Mouse (Mus musculus) CH12.LX (cell line): ENCODE results near the gene Tgfa. TPM values are rescaled to one million over a fixed set of nuclear protein-coding genes. Genes with fewer than 3 reads are reported as not detected.

Experiments used
- DNase-seq: peaks from one replicate; pipeline ENCODE4 v3.0.0-alpha.2; 2013; ENCODE audit errors: extremely low read depth
- H3K27ac ChIP-seq: 2 replicates; pipeline ENCODE4 v1.5.1; 2012; ENCODE audit warnings: low read depth, mild to moderate bottlenecking, control low read depth, moderate library complexity; ENCODE audit not compliant: insufficient read depth
- H3K27me3 ChIP-seq: replicated peaks from 2 replicates; pipeline ENCODE3; 2012; ENCODE audit warnings: inconsistent platforms
- H3K36me3 ChIP-seq, 2 experiments: replicated peaks in 1 of 2; 2 replicates each; pipeline versions ENCODE3 to v1.6.1; 2012; ENCODE audit warnings: inconsistent platforms in 1 of 2, low read length in 1 of 2, mild to moderate bottlenecking in 1 of 2, mixed read lengths in 1 of 2, moderate library complexity in 1 of 2; ENCODE audit not compliant: control insufficient read depth in 1 of 2, insufficient read depth in 1 of 2
- H3K4me1 ChIP-seq, 2 experiments: 2 replicates each; pipeline ENCODE4 v1.6.1; 2012; ENCODE audit warnings: inconsistent platforms in 1 of 2, moderate library complexity in 1 of 2; ENCODE audit not compliant: insufficient read depth in 2 of 2, control insufficient read depth in 1 of 2
- H3K4me2 ChIP-seq: 2 replicates; pipeline ENCODE4 v1.6.1; 2012; ENCODE audit warnings: low read depth, mild to moderate bottlenecking, control low read depth; ENCODE audit not compliant: poor library complexity, insufficient read depth, severe bottlenecking
- H3K4me3 ChIP-seq, 3 experiments: fragments of 150-350 bp in 1 of 3; sonication (generic) in 1 of 3; replicated peaks in 1 of 3; 2 replicates each; pipeline versions ENCODE3 to v1.5.1; 2011 to 2012; ENCODE audit warnings: low read depth in 2 of 3, low read length in 2 of 3, mild to moderate bottlenecking in 2 of 3, moderate library complexity in 2 of 3, control low read depth in 1 of 3, improper control_type of control experiment in 1 of 3, inconsistent platforms in 1 of 3, mixed read lengths in 1 of 3; ENCODE audit not compliant: poor library complexity in 1 of 3
- H3K79me2 ChIP-seq: replicated peaks from 2 replicates; pipeline ENCODE4 v1.6.1; 2012; ENCODE audit warnings: mild to moderate bottlenecking, moderate library complexity; ENCODE audit not compliant: control insufficient read depth, poor library complexity, insufficient read depth, severe bottlenecking; ENCODE audit errors: extremely low read depth
- H3K9ac ChIP-seq: 2 replicates; pipeline ENCODE4 v1.6.1; 2012; ENCODE audit warnings: low read depth, mild to moderate bottlenecking, control low read depth, moderate library complexity; ENCODE audit not compliant: insufficient read depth
- H3K9me3 ChIP-seq: replicated peaks from 2 replicates; pipeline ENCODE3; 2012; ENCODE audit warnings: low read length, inconsistent platforms, mixed read lengths
- BHLHE40 ChIP-seq: IDR thresholded peaks from 2 replicates; pipeline ENCODE4 v1.6.1; 2011; ENCODE audit warnings: mild to moderate bottlenecking, low read depth, low read length, improper control_type of control experiment
- CHD1 ChIP-seq: IDR thresholded peaks from 2 replicates; pipeline ENCODE4 v1.6.1; 2012; ENCODE audit warnings: low read depth, low read length, improper control_type of control experiment, inconsistent platforms
- CTCF ChIP-seq, 2 experiments: IDR thresholded peaks in 1 of 2; conservative IDR thresholded peaks in 1 of 2; 2 replicates each; pipeline ENCODE4 v1.5.1; 2011 to 2012; ENCODE audit warnings: low read depth in 2 of 2, low read length in 2 of 2, improper control_type of control experiment in 1 of 2, inconsistent platforms in 1 of 2, mild to moderate bottlenecking in 1 of 2, moderate library complexity in 1 of 2
- ELF1 ChIP-seq: IDR thresholded peaks from 2 replicates; pipeline ENCODE4 v1.6.1; 2014; ENCODE audit warnings: low read depth, mild to moderate bottlenecking, inconsistent platforms, low read length, improper control_type of control experiment
- EP300 ChIP-seq: IDR thresholded peaks from 2 replicates; pipeline ENCODE4 v1.6.1; 2011; ENCODE audit warnings: low read length, improper control_type of control experiment
- JUND ChIP-seq: conservative IDR thresholded peaks from 2 replicates; pipeline ENCODE4 v1.6.1; 2011; ENCODE audit warnings: low read depth, low read length, improper control_type of control experiment
- KAT2A ChIP-seq: IDR thresholded peaks from 2 replicates; pipeline ENCODE4 v1.6.1; 2012; ENCODE audit warnings: low read length, improper control_type of control experiment, inconsistent platforms; ENCODE audit not compliant: insufficient replicate concordance
- MAX ChIP-seq: IDR thresholded peaks from 2 replicates; pipeline ENCODE4 v1.6.1; 2011; ENCODE audit warnings: low read length, improper control_type of control experiment
- MAZ ChIP-seq: IDR thresholded peaks from 2 replicates; pipeline ENCODE4 v1.6.1; 2012; ENCODE audit warnings: low read depth, mild to moderate bottlenecking, inconsistent platforms, low read length, improper control_type of control experiment, moderate library complexity
- MEF2A ChIP-seq: IDR thresholded peaks from 2 replicates; pipeline ENCODE4 v1.6.1; 2014; ENCODE audit warnings: low read depth, mild to moderate bottlenecking, inconsistent platforms, low read length, improper control_type of control experiment, borderline replicate concordance
- MXI1 ChIP-seq: IDR thresholded peaks from 2 replicates; pipeline ENCODE4 v1.6.1; 2011; ENCODE audit warnings: mild to moderate bottlenecking, low read depth, low read length, improper control_type of control experiment
- MYC ChIP-seq: IDR thresholded peaks from 2 replicates; pipeline ENCODE4 v1.6.1; 2011; ENCODE audit warnings: low read depth, mild to moderate bottlenecking, improper control_type of control experiment, low read length
- NELFE ChIP-seq: IDR thresholded peaks from 2 replicates; pipeline ENCODE4 v1.6.1; 2011; ENCODE audit warnings: low read depth, low read length, improper control_type of control experiment
- NRF1 ChIP-seq: IDR thresholded peaks from 2 replicates; pipeline ENCODE4 v1.6.1; 2014; ENCODE audit warnings: low read depth, mild to moderate bottlenecking, inconsistent platforms, low read length, improper control_type of control experiment, moderate library complexity
- POLR2A ChIP-seq: IDR thresholded peaks from 2 replicates; pipeline ENCODE4 v1.6.1; 2011; ENCODE audit warnings: low read depth, mild to moderate bottlenecking, improper control_type of control experiment, low read length
- RCOR1 ChIP-seq: conservative IDR thresholded peaks from 2 replicates; pipeline ENCODE4 v1.6.1; 2012; ENCODE audit warnings: low read depth, mild to moderate bottlenecking, inconsistent platforms, low read length, improper control_type of control experiment
- TBP ChIP-seq: conservative IDR thresholded peaks from 2 replicates; pipeline ENCODE4 v1.6.1; 2011; ENCODE audit warnings: low read depth, low read length, improper control_type of control experiment
- TCF12 ChIP-seq: IDR thresholded peaks from 2 replicates; pipeline ENCODE4 v1.6.1; 2014; ENCODE audit warnings: low read depth, mild to moderate bottlenecking, inconsistent platforms, low read length, improper control_type of control experiment
- UBTF ChIP-seq: IDR thresholded peaks from 2 replicates; pipeline ENCODE4 v1.6.1; 2012; ENCODE audit warnings: low read depth, mild to moderate bottlenecking, inconsistent platforms, low read length, improper control_type of control experiment, moderate library complexity
- USF1 ChIP-seq: IDR thresholded peaks from 2 replicates; pipeline ENCODE4 v1.6.1; 2014; ENCODE audit warnings: low read depth, mild to moderate bottlenecking, inconsistent platforms, low read length, improper control_type of control experiment
- ZC3H11A ChIP-seq: IDR thresholded peaks from 2 replicates; pipeline ENCODE4 v1.6.1; 2012; ENCODE audit warnings: low read depth, mild to moderate bottlenecking, inconsistent platforms, low read length, improper control_type of control experiment
- ZKSCAN1 ChIP-seq: IDR thresholded peaks from 2 replicates; pipeline ENCODE4 v1.6.1; 2012; ENCODE audit warnings: low read depth, inconsistent platforms, low read length, improper control_type of control experiment, borderline replicate concordance
- ZMIZ1 ChIP-seq: IDR thresholded peaks from 2 replicates; pipeline ENCODE4 v1.6.1; 2012; ENCODE audit warnings: low read depth, mild to moderate bottlenecking, inconsistent platforms, low read length, improper control_type of control experiment
- dilution Hi-C: fragments of 300-500 bp; cut with MboI; formaldehyde crosslinking; loops from 2 replicates; pipeline ENCODE4 v1.14.3; 2020; ENCODE audit warnings: low sequenced_read_pairs; ENCODE audit not compliant: extremely low pct_unique_long_range_greater_than_20kb, extremely low pct_ligation_motif_present
- in situ Hi-C: fragments of 300-500 bp; cut with MboI; formaldehyde crosslinking; loops from 3 replicates; pipeline ENCODE4 v1.14.3; 2019; ENCODE audit warnings: low sequenced_read_pairs, low pct_ligation_motif_present, low pct_unique_long_range_greater_than_20kb, mixed read lengths
- polyA plus RNA-seq: library from polyadenylated mRNA; unstranded; fragments of >175 nt; gene quantifications from 2 replicates; pipeline ENCODE4 v1.2.1, GENCODE M21; 2012; ENCODE audit warnings: low read depth; ENCODE audit not compliant: insufficient read length
- total RNA-seq, 2 experiments: library from RNA; depleted of rRNA; stranded (reverse); fragments of 300-350 nt in 1 of 2; fragments of >200 nt in 1 of 2; gene quantifications; 2 replicates each; pipeline ENCODE4 v1.2.3; 2012 to 2014

Tgfa gene
- total and polyA plus RNA-seq, 3 experiments: not detected

DNA sequence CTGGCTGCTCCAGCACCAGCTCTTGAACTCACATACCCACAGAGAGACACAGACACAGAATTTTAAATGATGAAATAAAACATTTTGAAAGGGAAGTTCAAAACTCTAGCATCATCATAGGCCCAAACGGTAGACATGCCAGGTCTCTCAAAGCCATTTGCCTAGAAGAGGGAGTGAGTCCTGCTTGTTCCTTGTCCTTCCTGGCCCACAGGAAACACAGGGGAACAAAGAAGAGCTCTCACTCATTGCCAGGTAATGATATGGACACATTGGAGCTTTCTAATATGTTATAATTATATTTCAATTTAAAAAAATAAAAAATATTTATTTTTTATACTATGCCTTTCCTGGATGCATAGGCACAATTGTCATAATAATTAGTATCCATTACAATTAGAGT lies 53.5 kb downstream of the Tgfa start:
- no peak overlapping the region for H3K4me2 ChIP-seq
- H3K9me3 ChIP-seq: no peaks in the 10 kb centered on the region
- no peaks in the 10 kb centered on the region for H3K36me3 ChIP-seq
- no peak for DNase-seq
- no peak for TF ChIP-seq BHLHE40
- H3K27ac ChIP-seq: no peak overlapping the region
- H3K27me3 ChIP-seq: peaks cover 85% of the 10 kb centered on the region
- no peak overlapping the region for H3K4me3 ChIP-seq
- in situ Hi-C loops: no loop called here
- no peak overlapping the region for H3K9ac ChIP-seq
- H3K4me1 ChIP-seq: no peaks in the 10 kb centered on the region
- no peaks in the 10 kb centered on the region for H3K79me2 ChIP-seq
- dilution Hi-C loops: no loop called here

DNA sequence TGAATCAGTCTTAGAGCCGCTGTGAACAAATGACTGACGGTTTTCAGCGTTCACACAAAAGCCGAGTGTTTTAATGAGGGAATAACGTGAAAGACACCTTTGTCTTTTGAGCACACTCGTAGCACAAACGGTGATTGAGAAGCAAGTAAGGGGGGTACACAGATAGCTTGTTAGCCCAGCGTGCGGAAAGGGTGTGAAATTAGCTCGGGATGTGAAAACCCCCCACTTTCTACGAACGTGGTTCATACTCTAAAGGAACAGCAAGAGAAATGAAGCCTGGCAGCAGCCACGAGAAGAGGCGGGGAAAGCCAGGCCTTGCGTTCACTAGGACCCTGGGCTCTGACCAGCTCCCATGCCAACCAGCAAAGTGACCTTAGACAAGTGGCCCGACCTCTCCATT lies 54.0 kb downstream of the Tgfa start:
- Histone ChIP-seq H3K4me3 (no peak overlapping the region), H3K79me2 (no peaks in the 10 kb centered on the region), H3K27ac (no peak overlapping the region), H3K36me3 (no peaks in the 10 kb centered on the region), H3K9me3 (no peaks in the 10 kb centered on the region), H3K27me3 (peaks cover 85% of the 10 kb centered on the region), H3K4me2 (no peak overlapping the region), H3K4me1 (no peaks in the 10 kb centered on the region), H3K9ac (no peak overlapping the region)
- dilution Hi-C loops (no loop called here), in situ Hi-C loops (no loop called here)
- no peak for TF ChIP-seq POLR2A
- no peak for TF ChIP-seq ZMIZ1
- TF ChIP-seq CHD1: no peak
- TF ChIP-seq USF1: no peak
- TF ChIP-seq MEF2A: no peak
- no peak for TF ChIP-seq ZKSCAN1
- TF ChIP-seq UBTF: no peak
- no peak for TF ChIP-seq RCOR1
- TF ChIP-seq MYC: no peak
- TF ChIP-seq TBP: no peak
- no peak for TF ChIP-seq NRF1
- no peak for TF ChIP-seq MAZ
- no peak for TF ChIP-seq NELFE
- no peak for TF ChIP-seq ELF1
- DNase-seq: no peak

DNA sequence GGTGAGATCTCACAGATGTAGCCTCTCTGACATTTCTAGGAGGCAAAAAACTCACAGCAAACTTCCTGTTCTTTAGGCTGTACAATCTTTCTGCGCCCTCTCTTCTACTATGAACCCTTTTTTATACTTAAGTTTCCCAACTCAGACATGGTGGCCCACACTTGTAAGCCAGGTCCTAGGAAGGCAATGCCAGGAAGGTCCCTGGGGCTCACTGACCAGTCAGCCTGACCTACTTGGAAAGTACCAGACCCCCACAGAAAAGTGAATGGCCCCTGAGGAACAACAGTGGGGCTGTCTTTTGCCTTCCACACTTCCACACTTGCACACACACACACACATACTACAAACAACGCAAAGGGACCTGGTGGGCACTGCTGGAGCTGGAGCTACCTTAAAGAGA lies 55.2 kb downstream of the Tgfa start:
- Histone ChIP-seq H3K9ac (no peak overlapping the region), H3K27me3 (peaks cover 78% of the 10 kb centered on the region), H3K4me1 (no peaks in the 10 kb centered on the region), H3K79me2 (no peaks in the 10 kb centered on the region), H3K4me3 (no peak overlapping the region), H3K9me3 (no peaks in the 10 kb centered on the region), H3K27ac (no peak overlapping the region), H3K4me2 (no peak overlapping the region)
- dilution Hi-C loops (no loop called here), in situ Hi-C loops (loop anchor here (10.0 kb wide), 1 partner anchor 95 kb away; no protein-coding TSS in a partner anchor)
- DNase-seq: no peak
- TF ChIP-seq POLR2A: no peak
- TF ChIP-seq CTCF (conservative IDR thresholded peaks at IDR 0.05 in 1 of 2, IDR thresholded peaks at IDR 0.05 in 1 of 2; ENCODE audit: low read depth in 2 of 2, low read length in 2 of 2): no peak
- TF ChIP-seq EP300: no peak
- TF ChIP-seq NELFE: no peak
- no peak for TF ChIP-seq JUND
- TF ChIP-seq NRF1: no peak
- TF ChIP-seq ZC3H11A: no peak
- TF ChIP-seq MAX: no peak
- TF ChIP-seq BHLHE40: no peak
- no peak for TF ChIP-seq MXI1
- TF ChIP-seq CHD1: no peak
- TF ChIP-seq TCF12: no peak
- no peak for TF ChIP-seq TBP
- no peak for TF ChIP-seq KAT2A
- no peak for TF ChIP-seq MYC
- TF ChIP-seq, all 38 proteins: peak for 0
- H3K36me3 ChIP-seq: no peaks in the 10 kb centered on the region
